Mouse (Mus musculus) ES-E14 (cell line): ENCODE results near the gene Olfr497. TPM values are rescaled to one million over a fixed set of nuclear protein-coding genes. Genes with fewer than 3 reads are reported as not detected.

Experiments
- DNase-seq: peaks from one replicate; pipeline ENCODE4 v3.0.0-alpha.2; 2013; ENCODE audit warnings: low read depth, low spot score
- H3K27ac ChIP-seq: 2 replicates; pipeline ENCODE4 v1.5.1; 2012; ENCODE audit warnings: low read depth, mild to moderate bottlenecking, low read length, moderate library complexity, mixed read lengths; ENCODE audit not compliant: poor library complexity, insufficient read depth, severe bottlenecking
- H3K36me3 ChIP-seq: 2 replicates; pipeline ENCODE4 v1.6.1; 2012; ENCODE audit warnings: mild to moderate bottlenecking, low read length, moderate library complexity, mixed read lengths; ENCODE audit not compliant: control insufficient read depth, poor library complexity, insufficient read depth, severe bottlenecking
- H3K4me1 ChIP-seq, 2 experiments: fragments of 150-350 bp in 1 of 2; sonication (generic) in 1 of 2; 2 replicates each; pipeline ENCODE4 v1.6.1; 2012; ENCODE audit warnings: low read length in 2 of 2, mild to moderate bottlenecking in 1 of 2, mixed read lengths in 1 of 2; ENCODE audit not compliant: control insufficient read depth in 2 of 2, insufficient read depth in 2 of 2, poor library complexity in 1 of 2
- H3K4me3 ChIP-seq, 2 experiments: fragments of 150-350 bp in 1 of 2; sonication (generic) in 1 of 2; 2 replicates each; pipeline ENCODE4 v1.5.1; 2012; ENCODE audit warnings: low read length in 2 of 2, low read depth in 1 of 2, mild to moderate bottlenecking in 1 of 2, mixed read lengths in 1 of 2; ENCODE audit not compliant: insufficient read depth in 1 of 2, poor library complexity in 1 of 2, severe bottlenecking in 1 of 2
- H3K9ac ChIP-seq: 2 replicates; pipeline ENCODE4 v1.6.1; 2012; ENCODE audit warnings: low read depth, mild to moderate bottlenecking, low read length, mixed read lengths; ENCODE audit not compliant: poor library complexity, insufficient read depth, severe bottlenecking
- H3K9me3 ChIP-seq: fragments of 150-350 bp; sonication (generic); 2 replicates; pipeline ENCODE4 v1.6.1; 2012; ENCODE audit warnings: low read depth, mild to moderate bottlenecking, low read length; ENCODE audit not compliant: control insufficient read depth, insufficient read depth
- CHD2 ChIP-seq: IDR thresholded peaks from 2 replicates; pipeline ENCODE4 v1.6.1; 2014; ENCODE audit warnings: mild to moderate bottlenecking, low read depth, low read length, inconsistent platforms
- HCFC1 ChIP-seq: IDR thresholded peaks from 2 replicates; pipeline ENCODE4 v1.6.1; 2012; ENCODE audit warnings: low read length, inconsistent platforms, borderline replicate concordance; ENCODE audit not compliant: insufficient read depth
- MAFK ChIP-seq: IDR thresholded peaks from 2 replicates; pipeline ENCODE4 v1.6.1; 2014; ENCODE audit warnings: mild to moderate bottlenecking, low read depth, low read length, inconsistent platforms; ENCODE audit not compliant: insufficient read depth
- ZC3H11A ChIP-seq: IDR thresholded peaks from 2 replicates; pipeline ENCODE4 v1.6.1; 2012; ENCODE audit warnings: low read depth, mild to moderate bottlenecking, inconsistent platforms, low read length, borderline replicate concordance
- ZNF384 ChIP-seq: IDR thresholded peaks from 2 replicates; pipeline ENCODE4 v1.6.1; 2012; ENCODE audit warnings: low read depth, low read length, inconsistent platforms
- in situ Hi-C, 2 experiments: fragments of 600-800 bp; cut with MboI; formaldehyde crosslinking; loops; one replicate each; pipeline ENCODE4 v1.15.1; 2025; ENCODE audit warnings: low sequenced_read_pairs in 2 of 2, inconsistent platforms in 1 of 2; ENCODE audit not compliant: unreplicated experiment in 2 of 2
- total RNA-seq: library from RNA; depleted of rRNA; stranded (reverse); fragments of 300-350 nt; gene quantifications from 2 replicates; pipeline ENCODE4 v1.2.3, GENCODE M21; 2012; rRNA removed

Olfr497 gene
- total RNA-seq: not detected in 2 replicates

DNA sequence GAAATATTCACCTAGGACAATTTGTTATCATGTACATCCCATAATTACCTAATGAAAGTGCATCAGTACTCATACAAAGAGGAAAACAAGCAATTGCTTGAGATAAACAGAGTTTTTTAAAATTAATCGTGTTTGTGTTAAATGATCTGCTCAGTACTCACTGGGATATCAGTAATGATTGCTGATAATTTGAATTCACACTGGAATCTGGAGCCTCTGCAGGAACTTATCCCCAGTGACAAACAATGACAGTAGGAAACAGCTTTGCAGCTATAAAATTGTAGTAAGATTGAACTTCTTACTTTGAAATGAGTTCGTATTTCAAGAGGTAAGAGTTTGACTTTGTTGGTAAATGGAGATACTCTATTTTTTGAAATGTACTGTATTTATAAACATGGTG lies at the start of gene Olfr497:
Gene Olfr497 (plus strand): TSS at position 301 of the 400 bp plus-strand sequence.
- in situ Hi-C loops: no loop called here
- H3K9ac ChIP-seq: no peak within 1 kb of the TSS

DNA sequence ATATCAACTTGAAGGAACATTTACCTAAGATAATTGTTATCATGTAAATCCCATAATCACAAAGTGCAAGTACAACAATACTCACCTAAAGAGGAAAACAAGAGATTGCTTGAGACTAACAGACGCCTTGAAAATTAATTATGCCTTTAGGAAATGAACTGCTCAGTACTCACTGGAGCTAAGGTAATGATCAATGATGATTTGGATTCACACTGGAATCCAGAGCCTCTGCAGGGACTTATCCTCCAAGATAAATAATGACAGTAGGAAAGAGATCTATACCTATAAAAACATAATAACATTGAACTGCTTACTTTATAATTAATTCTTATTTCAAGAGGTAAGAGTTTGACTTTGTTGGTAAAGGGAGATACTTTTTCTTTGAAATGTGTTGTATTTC lies 27.4 kb upstream of the Olfr497 start, which contains the start of gene Olfr495:
Gene Olfr495 (plus strand): TSS at position 301 of the 400 bp plus-strand sequence.
- in situ Hi-C loops: no loop called here
- no peak for DNase-seq
- Histone ChIP-seq H3K36me3 (no peaks in the 10 kb centered on the region), H3K4me1 (no peaks in the 10 kb centered on the region), H3K9me3 (no peaks in the 10 kb centered on the region), H3K4me3 (no peak within 1 kb of the TSS), H3K27ac (no peak within 1 kb of the TSS), H3K9ac (no peak within 1 kb of the TSS)
- no peak for TF ChIP-seq HCFC1
- TF ChIP-seq ZNF384: no peak
- TF ChIP-seq CHD2: no peak
- no peak for TF ChIP-seq ZC3H11A
- TF ChIP-seq MAFK: no peak

More for the DNA sequence above, at the start of gene Olfr497:
- H3K9me3 ChIP-seq: no peaks in the 10 kb centered on the region
- no peak within 1 kb of the TSS for H3K4me3 ChIP-seq
- no peaks in the 10 kb centered on the region for H3K36me3 ChIP-seq
- no peak for DNase-seq
- no peaks in the 10 kb centered on the region for H3K4me1 ChIP-seq
- no peak within 1 kb of the TSS for H3K27ac ChIP-seq
- no peak for TF ChIP-seq ZNF384
- no peak for TF ChIP-seq ZC3H11A
- no peak for TF ChIP-seq MAFK
- no peak for TF ChIP-seq HCFC1
- no peak for TF ChIP-seq CHD2

DNA sequence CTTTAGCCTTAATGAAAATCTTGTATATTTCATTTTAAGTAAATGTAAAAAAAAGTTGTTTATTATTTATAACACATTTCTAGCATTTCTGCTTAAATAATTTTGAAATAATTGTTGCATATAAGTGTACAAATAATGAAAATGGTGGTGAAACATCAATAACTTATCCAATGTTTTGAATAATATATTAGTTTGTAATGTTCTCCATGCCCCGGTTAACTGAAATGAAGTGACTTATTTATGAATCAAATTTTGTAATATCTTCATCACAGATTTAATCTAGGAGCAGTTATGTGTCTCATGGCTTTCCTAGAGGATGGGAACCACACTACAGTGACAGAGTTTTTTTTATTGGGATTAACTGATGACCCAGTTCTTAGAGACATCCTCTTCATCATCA lies 44.8 kb downstream of the Olfr497 start, which contains the start of gene Olfr498:
Gene Olfr498 (plus strand): TSS at position 301 of the 400 bp plus-strand sequence.
- H3K9ac ChIP-seq: no peak within 1 kb of the TSS
- in situ Hi-C loops: no loop called here
- TF ChIP-seq ZC3H11A (no peak), HCFC1 (no peak), CHD2 (no peak), ZNF384 (no peak)

More for the DNA sequence above, 44.8 kb downstream of the Olfr497 start, which contains the start of gene Olfr498:
- H3K27ac ChIP-seq: no peak within 1 kb of the TSS
- H3K36me3 ChIP-seq: no peaks in the 10 kb centered on the region
- H3K4me1 ChIP-seq: no peaks in the 10 kb centered on the region
- H3K4me3 ChIP-seq: no peak within 1 kb of the TSS
- no peaks in the 10 kb centered on the region for H3K9me3 ChIP-seq
- DNase-seq: no peak

Other genes starting within 250 kb of the Olfr497 start
- gene Olfr486, start 247.7 kb upstream of the Olfr497 start, total RNA-seq: not detected in 2 replicates
- not detected in 2 replicates for gene Olfr487, start 205.8 kb upstream of the Olfr497 start, total RNA-seq
- gene Olfr488, start 162.1 kb upstream of the Olfr497 start, total RNA-seq: not detected in 2 replicates
- not detected in 2 replicates for gene Olfr490, start 131.5 kb upstream of the Olfr497 start, total RNA-seq
- gene Olfr491, start 107.0 kb upstream of the Olfr497 start, total RNA-seq: not detected in 2 replicates
- gene Olfr492, start 96.7 kb upstream of the Olfr497 start, total RNA-seq: not detected in 2 replicates
- gene Olfr493, start 73.4 kb upstream of the Olfr497 start, total RNA-seq: not detected in 2 replicates
- not detected in 2 replicates for gene Olfr494, start 55.1 kb upstream of the Olfr497 start, total RNA-seq
- gene Olfr495, start 27.3 kb upstream of the Olfr497 start, total RNA-seq: not detected in 2 replicates
- not detected in 2 replicates for gene Olfr498, start 44.9 kb downstream of the Olfr497 start, total RNA-seq
- not detected in 2 replicates for gene Olfr502, start 104.6 kb downstream of the Olfr497 start, total RNA-seq
- 0.36 TPM in 1 of 2 replicates, not detected in the other for gene Olfr503, start 124.1 kb downstream of the Olfr497 start, total RNA-seq
- gene Olfr504, start 145.4 kb downstream of the Olfr497 start, total RNA-seq: not detected in 2 replicates
- gene Olfr506, start 190.4 kb downstream of the Olfr497 start, total RNA-seq: not detected in 2 replicates
- not detected in 2 replicates for gene Olfr507, start 201.4 kb downstream of the Olfr497 start, total RNA-seq
- gene Olfr508, start 209.6 kb downstream of the Olfr497 start, total RNA-seq: not detected in 2 replicates
- not detected in 2 replicates for gene Olfr509, start 231.5 kb downstream of the Olfr497 start, total RNA-seq
- not detected in 2 replicates for gene Olfr510, start 246.0 kb downstream of the Olfr497 start, total RNA-seq